Mouse (Mus musculus): ENCODE measurements around the gene Slc35a3. TPM values are rescaled to one million over a fixed set of nuclear protein-coding genes. Genes with fewer than 3 reads are reported as not detected.

Gene Slc35a3
- polyA plus RNA-seq, 1 experiment from 2014 or later = 34.1 TPM

DNA sequence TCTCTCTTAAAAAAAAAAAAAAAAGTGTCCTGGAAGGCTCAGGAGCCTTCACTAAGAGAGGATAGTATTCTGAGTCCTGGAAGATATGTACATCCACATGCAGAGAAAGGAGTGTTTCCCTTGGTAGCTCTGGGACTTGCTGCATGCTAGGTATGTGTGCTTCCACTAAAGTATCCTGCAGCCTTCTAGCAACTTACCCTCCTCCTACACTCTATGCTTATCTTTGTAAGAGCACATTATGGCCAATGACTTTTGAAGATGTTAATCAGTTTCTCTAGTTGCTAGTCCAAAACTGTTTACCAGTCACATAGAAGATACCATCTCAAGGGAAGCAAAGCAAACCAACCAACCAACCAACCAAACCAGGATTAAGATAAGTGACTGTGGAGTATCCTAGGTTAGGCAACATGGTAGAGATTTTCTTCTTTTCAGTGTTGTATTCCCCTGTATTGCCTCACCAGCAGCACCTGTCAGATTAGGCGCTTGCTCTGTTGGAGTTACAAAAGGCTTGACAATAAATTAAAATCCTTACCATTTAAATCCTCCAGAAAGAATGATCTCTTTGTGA lies 6.9 kb downstream of the Slc35a3 start:
- H3K4me3 ChIP-seq (replicated peaks; ENCODE audit: low read length) = no peak overlapping the region
- no peak overlapping the region for H3K9ac ChIP-seq (ENCODE audit: low read length)
- no peak for ATAC-seq (ENCODE audit: insufficient read depth, low FRiP score)
- H3K27me3 ChIP-seq (ENCODE audit: control insufficient read depth, insufficient read depth, low read length) = no peaks in the 10 kb centered on the region
- H3K9me3 ChIP-seq (replicated peaks; ENCODE audit: control insufficient read depth, low read length) = no peaks in the 10 kb centered on the region
- H3K4me1 ChIP-seq (ENCODE audit: control insufficient read depth, insufficient read depth, low read length) = peaks cover 3% of the 10 kb centered on the region; the same call in 1 of the 2 replicates
- no peak overlapping the region for H3K27ac ChIP-seq (ENCODE audit: low read length)
- 95% methylated on average over 1 of the region's 1 CpGs for WGBS
- no peak overlapping the region for H3K4me2 ChIP-seq (ENCODE audit: low read depth, low read length)
- no peaks in the 10 kb centered on the region for H3K36me3 ChIP-seq (ENCODE audit: control insufficient read depth, insufficient read depth, low read length)

DNA sequence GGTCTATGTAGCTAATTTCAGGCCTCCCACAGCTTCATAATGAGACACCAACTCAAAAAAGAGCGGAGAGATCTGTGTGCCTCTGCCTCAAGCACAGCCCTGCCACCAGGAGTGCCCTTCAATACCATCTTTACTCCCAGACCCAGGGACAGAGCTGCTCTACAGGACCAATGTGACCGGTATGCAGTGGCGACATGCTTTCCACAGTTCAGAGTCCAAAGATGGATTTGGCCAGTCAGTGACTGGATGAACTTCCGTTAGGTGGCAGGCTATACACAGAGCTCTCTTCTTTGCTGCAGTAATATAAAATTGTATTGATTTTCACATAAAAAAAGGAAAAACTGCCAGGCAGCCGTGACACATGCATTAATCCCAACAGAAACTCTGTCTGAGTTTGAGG lies 8.8 kb downstream of the Slc35a3 start:
- Histone ChIP-seq H3K4me3 (replicated peaks; ENCODE audit: low read length) (no peak overlapping the region), H3K27ac (ENCODE audit: low read length) (no peak overlapping the region; the same call in 1 of the 2 replicates), H3K9me3 (replicated peaks; ENCODE audit: control insufficient read depth, low read length) (no peaks in the 10 kb centered on the region), H3K27me3 (ENCODE audit: control insufficient read depth, insufficient read depth, low read length) (no peaks in the 10 kb centered on the region), H3K4me2 (ENCODE audit: low read depth, low read length) (no peak overlapping the region), H3K36me3 (ENCODE audit: control insufficient read depth, insufficient read depth, low read length) (no peaks in the 10 kb centered on the region), H3K4me1 (ENCODE audit: control insufficient read depth, insufficient read depth, low read length) (peaks cover 8% of the 10 kb centered on the region; the same call in 1 of the 2 replicates), H3K9ac (ENCODE audit: low read length) (no peak overlapping the region)
- ATAC-seq (ENCODE audit: insufficient read depth, low FRiP score) = peak; percentile 18; the same call in 1 of the 2 replicates
- 86% methylated on average over 5 of the region's 5 CpGs for WGBS

DNA sequence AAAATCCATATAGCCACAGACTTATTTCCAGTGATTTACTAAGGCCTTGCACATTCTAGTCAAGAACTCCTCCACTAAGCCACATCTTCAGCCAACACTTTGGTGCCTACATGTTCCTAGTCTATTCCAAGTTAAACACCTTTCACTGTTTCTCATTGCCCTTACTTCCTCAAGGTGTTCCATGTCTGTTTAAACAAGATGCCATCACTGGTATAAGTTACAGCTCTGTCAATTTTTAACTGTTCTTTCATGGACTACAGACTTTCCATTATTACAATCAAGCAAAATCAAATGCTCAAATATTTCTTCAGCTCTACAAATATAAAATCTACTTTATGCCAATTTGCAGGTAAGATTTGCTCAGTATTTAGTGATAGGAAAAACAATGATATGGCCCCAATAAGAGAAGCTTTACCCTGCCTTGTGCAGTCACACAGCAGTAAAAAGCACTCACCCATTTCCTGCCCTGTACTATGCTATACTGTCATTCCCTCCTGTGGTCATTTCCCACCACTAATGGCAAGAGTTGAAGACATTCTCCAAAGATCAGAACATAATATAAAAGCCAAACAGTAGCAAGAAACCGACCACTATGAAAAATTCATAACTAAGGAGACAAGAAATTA lies 9.9 kb downstream of the Slc35a3 start:
- 67% methylated on average over 1 of the region's 1 CpGs for WGBS
- H3K4me2 ChIP-seq (ENCODE audit: low read depth, low read length) = no peak overlapping the region
- no peak overlapping the region for H3K4me3 ChIP-seq (replicated peaks; ENCODE audit: low read length)
- H3K36me3 ChIP-seq (ENCODE audit: control insufficient read depth, insufficient read depth, low read length) = no peaks in the 10 kb centered on the region
- H3K4me1 ChIP-seq (ENCODE audit: control insufficient read depth, insufficient read depth, low read length) = peaks cover 8% of the 10 kb centered on the region; the same call in 1 of the 2 replicates
- no peaks in the 10 kb centered on the region for H3K27me3 ChIP-seq (ENCODE audit: control insufficient read depth, insufficient read depth, low read length)
- no peak overlapping the region for H3K27ac ChIP-seq (ENCODE audit: low read length)
- no peaks in the 10 kb centered on the region for H3K9me3 ChIP-seq (replicated peaks; ENCODE audit: control insufficient read depth, low read length)
- peak; percentile 82 for ATAC-seq (ENCODE audit: insufficient read depth, low FRiP score)
- no peak overlapping the region for H3K9ac ChIP-seq (ENCODE audit: low read length)

DNA sequence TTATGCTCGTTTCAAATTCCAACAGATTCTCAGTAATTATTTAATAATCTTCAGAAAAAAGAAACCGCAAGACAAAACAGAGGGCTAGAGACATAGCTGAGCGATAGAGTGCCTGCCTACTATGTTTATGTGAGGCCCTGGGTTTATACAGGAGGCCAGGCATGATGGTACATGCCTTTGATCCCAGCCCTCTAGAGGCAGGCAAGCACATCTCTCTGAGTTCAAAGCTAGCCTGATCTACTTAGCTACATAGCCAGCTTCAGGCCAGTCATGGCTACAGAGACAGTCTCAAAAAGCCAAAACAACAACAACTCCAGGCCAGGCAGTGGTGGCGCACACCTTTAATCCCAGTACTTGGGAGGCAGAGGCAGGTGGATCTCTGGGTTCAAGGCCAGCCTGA lies 11.0 kb downstream of the Slc35a3 start:
- WGBS = 89% methylated on average over 4 of the region's 4 CpGs
- H3K27ac ChIP-seq (ENCODE audit: low read length) = peak overlapping the region; percentile 46; the same call in 1 of the 2 replicates
- H3K36me3 ChIP-seq (ENCODE audit: control insufficient read depth, insufficient read depth, low read length) = no peaks in the 10 kb centered on the region
- H3K4me1 ChIP-seq (ENCODE audit: control insufficient read depth, insufficient read depth, low read length) = peaks cover 8% of the 10 kb centered on the region; the same call in 1 of the 2 replicates
- no peak for ATAC-seq (ENCODE audit: insufficient read depth, low FRiP score)
- H3K9me3 ChIP-seq (replicated peaks; ENCODE audit: control insufficient read depth, low read length) = no peaks in the 10 kb centered on the region
- no peak overlapping the region for H3K9ac ChIP-seq (ENCODE audit: low read length)
- H3K27me3 ChIP-seq (ENCODE audit: control insufficient read depth, insufficient read depth, low read length) = no peaks in the 10 kb centered on the region
- no peak overlapping the region for H3K4me3 ChIP-seq (replicated peaks; ENCODE audit: low read length)
- no peak overlapping the region for H3K4me2 ChIP-seq (ENCODE audit: low read depth, low read length)

DNA sequence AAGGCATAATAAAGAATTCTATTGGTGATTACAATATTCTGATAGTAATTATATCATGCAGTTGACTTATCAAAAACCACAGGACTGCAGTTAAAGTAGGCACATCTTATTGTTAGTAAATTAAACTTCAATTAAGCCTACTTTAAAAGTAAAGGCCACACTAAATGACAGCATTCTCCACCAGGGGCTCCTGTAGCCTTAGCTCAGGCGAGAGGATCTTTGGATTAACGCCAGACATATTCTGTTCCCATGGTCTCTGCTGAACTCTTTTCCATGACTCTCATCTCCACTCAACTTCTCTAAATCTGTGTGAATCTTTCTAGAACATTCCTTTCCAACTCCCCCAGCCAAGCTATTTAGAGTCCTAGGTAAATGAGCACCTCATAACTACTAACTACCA lies 13.8 kb downstream of the Slc35a3 start:
- Histone ChIP-seq H3K27me3 (ENCODE audit: control insufficient read depth, insufficient read depth, low read length) (no peaks in the 10 kb centered on the region), H3K4me3 (replicated peaks; ENCODE audit: low read length) (no peak overlapping the region), H3K4me1 (ENCODE audit: control insufficient read depth, insufficient read depth, low read length) (peaks cover 8% of the 10 kb centered on the region; the same call in 1 of the 2 replicates), H3K4me2 (ENCODE audit: low read depth, low read length) (no peak overlapping the region), H3K9ac (ENCODE audit: low read length) (no peak overlapping the region), H3K36me3 (ENCODE audit: control insufficient read depth, insufficient read depth, low read length) (no peaks in the 10 kb centered on the region), H3K27ac (ENCODE audit: low read length) (no peak overlapping the region), H3K9me3 (replicated peaks; ENCODE audit: control insufficient read depth, low read length) (no peaks in the 10 kb centered on the region)
- 56% methylated on average over 2 of the region's 2 CpGs for WGBS
- no peak for ATAC-seq (ENCODE audit: insufficient read depth, low FRiP score)

- no peaks in the 10 kb centered on the region for H3K27me3 ChIP-seq (ENCODE audit: control insufficient read depth, insufficient read depth, low read length)
These were observed 17.0 kb downstream of the Slc35a3 start for GRCm38 (mm10) chr3:116695666-116695985.

GRCm38 (mm10) chr3:116694955-116695665 lies 17.5 kb downstream of the Slc35a3 start:
- Histone ChIP-seq H3K36me3 (ENCODE audit: control insufficient read depth, insufficient read depth, low read length) (no peaks in the 10 kb centered on the region), H3K27me3 (ENCODE audit: control insufficient read depth, insufficient read depth, low read length) (no peaks in the 10 kb centered on the region), H3K9ac (ENCODE audit: low read length) (no peak overlapping the region), H3K9me3 (replicated peaks; ENCODE audit: control insufficient read depth, low read length) (no peaks in the 10 kb centered on the region), H3K4me3 (replicated peaks; ENCODE audit: low read length) (no peak overlapping the region), H3K27ac (ENCODE audit: low read length) (no peak overlapping the region), H3K4me1 (ENCODE audit: control insufficient read depth, insufficient read depth, low read length) (peaks cover 5% of the 10 kb centered on the region; the same call in 1 of the 2 replicates), H3K4me2 (ENCODE audit: low read depth, low read length) (no peak overlapping the region)
- ATAC-seq (ENCODE audit: insufficient read depth, low FRiP score) = no peak
- 82% methylated on average over 8 of the region's 8 CpGs for WGBS

More at GRCm38 (mm10) chr3:116695666-116695985, 17.0 kb downstream of the Slc35a3 start:
- Histone ChIP-seq H3K4me2 (ENCODE audit: low read depth, low read length) (no peak overlapping the region), H3K9me3 (replicated peaks; ENCODE audit: control insufficient read depth, low read length) (no peaks in the 10 kb centered on the region), H3K36me3 (ENCODE audit: control insufficient read depth, insufficient read depth, low read length) (no peaks in the 10 kb centered on the region), H3K27ac (ENCODE audit: low read length) (no peak overlapping the region), H3K9ac (ENCODE audit: low read length) (no peak overlapping the region), H3K4me3 (replicated peaks; ENCODE audit: low read length) (no peak overlapping the region), H3K4me1 (ENCODE audit: control insufficient read depth, insufficient read depth, low read length) (peaks cover 5% of the 10 kb centered on the region; the same call in 1 of the 2 replicates)
- 87% methylated on average over 2 of the region's 2 CpGs for WGBS
- no peak for ATAC-seq (ENCODE audit: insufficient read depth, low FRiP score)

DNA sequence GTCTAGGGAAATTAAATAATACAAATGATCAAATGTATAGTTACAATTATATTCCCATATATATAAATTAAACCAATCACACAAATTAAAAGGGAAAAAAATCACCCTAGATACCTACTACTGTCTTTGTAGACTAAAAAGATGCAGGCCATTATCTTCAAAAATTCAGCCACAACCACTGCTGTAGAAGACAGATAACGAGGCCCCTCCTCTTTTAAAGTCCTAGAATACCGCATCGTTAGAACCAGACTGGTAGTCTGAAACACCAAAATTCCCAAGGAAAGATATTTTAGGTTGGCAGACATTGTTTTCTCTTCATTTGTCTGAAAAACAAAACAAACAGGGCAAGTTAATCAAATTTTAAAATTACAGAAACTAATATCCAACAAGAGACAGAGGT lies 18.3 kb downstream of the Slc35a3 start:
- H3K4me2 ChIP-seq (ENCODE audit: low read depth, low read length) = no peak overlapping the region
- H3K9ac ChIP-seq (ENCODE audit: low read length) = no peak overlapping the region
- H3K9me3 ChIP-seq (replicated peaks; ENCODE audit: control insufficient read depth, low read length) = no peaks in the 10 kb centered on the region
- no peak overlapping the region for H3K4me3 ChIP-seq (replicated peaks; ENCODE audit: low read length)
- peaks cover 5% of the 10 kb centered on the region; the same call in 1 of the 2 replicates for H3K4me1 ChIP-seq (ENCODE audit: control insufficient read depth, insufficient read depth, low read length)
- no peaks in the 10 kb centered on the region for H3K27me3 ChIP-seq (ENCODE audit: control insufficient read depth, insufficient read depth, low read length)
- WGBS = 90% methylated on average over 3 of the region's 3 CpGs
- no peaks in the 10 kb centered on the region for H3K36me3 ChIP-seq (ENCODE audit: control insufficient read depth, insufficient read depth, low read length)
- no peak overlapping the region for H3K27ac ChIP-seq (ENCODE audit: low read length)
- ATAC-seq (ENCODE audit: insufficient read depth, low FRiP score) = no peak

GRCm38 (mm10) chr3:116681160-116681559 lies 31.5 kb downstream of the Slc35a3 start, which contains the start of gene Gm43191:
TSS of gene Gm43191 (minus strand) at chr3:116681260.
- no peaks in the 10 kb centered on the region for H3K9me3 ChIP-seq (replicated peaks; ENCODE audit: control insufficient read depth, low read length)
- no peak for ATAC-seq (ENCODE audit: insufficient read depth, low FRiP score)
- no peak within 1 kb of the TSS for H3K4me2 ChIP-seq (ENCODE audit: low read depth, low read length)
- WGBS = 91% methylated on average over 1 of the region's 1 CpGs
- H3K4me3 ChIP-seq (replicated peaks; ENCODE audit: low read length) = no peak within 1 kb of the TSS
- H3K27me3 ChIP-seq (ENCODE audit: control insufficient read depth, insufficient read depth, low read length) = no peaks in the 10 kb centered on the region
- no peak within 1 kb of the TSS for H3K9ac ChIP-seq (ENCODE audit: low read length)
- H3K4me1 ChIP-seq (ENCODE audit: control insufficient read depth, insufficient read depth, low read length) = no peaks in the 10 kb centered on the region
- peaks cover 9% of the 10 kb centered on the region for H3K36me3 ChIP-seq (ENCODE audit: control insufficient read depth, insufficient read depth, low read length)
- H3K27ac ChIP-seq (ENCODE audit: low read length) = no peak within 1 kb of the TSS
